Mouse (Mus musculus): ENCODE data around the gene Zc3h13.

Gene Zc3h13

GRCm38 (mm10) chr14:75284193-75284915, at the start of gene Zc3h13:
TSS of gene Zc3h13 (plus strand) at chr14:75284373.
- DNase-seq (ENCODE audit: low read depth, low spot score), result peak; percentile 98

GRCm38 (mm10) chr14:75235552-75235951, 48.6 kb upstream of the Zc3h13 start:
- no peak for DNase-seq (ENCODE audit: low read depth, low spot score)

- no peak for DNase-seq (ENCODE audit: low read depth, low spot score)
These were observed 48.1 kb upstream of the Zc3h13 start for GRCm38 (mm10) chr14:75235955-75236635.

GRCm38 (mm10) chr14:75236636-75237003, 47.6 kb upstream of the Zc3h13 start:
- no peak for DNase-seq (ENCODE audit: low read depth, low spot score)

GRCm38 (mm10) chr14:75237096-75237495, 47.1 kb upstream of the Zc3h13 start:
- DNase-seq (ENCODE audit: low read depth, low spot score), result no peak

GRCm38 (mm10) chr14:75238054-75238692, 46.0 kb upstream of the Zc3h13 start:
- no peak for DNase-seq (ENCODE audit: low read depth, low spot score)

- DNase-seq (ENCODE audit: low read depth, low spot score), result no peak
These were observed 42.1 kb upstream of the Zc3h13 start, which contains the start of gene Cpb2 for GRCm38 (mm10) chr14:75242087-75242486. TSS of gene Cpb2 (plus strand) at chr14:75242287.

- DNase-seq (ENCODE audit: low read depth, low spot score), result no peak
These were observed 37.9 kb upstream of the Zc3h13 start for GRCm38 (mm10) chr14:75246024-75247000.

- DNase-seq (ENCODE audit: low read depth, low spot score), result no peak
These were observed 33.7 kb upstream of the Zc3h13 start for GRCm38 (mm10) chr14:75250432-75250831.

GRCm38 (mm10) chr14:75256521-75256920, 27.7 kb upstream of the Zc3h13 start:
- no peak for DNase-seq (ENCODE audit: low read depth, low spot score)

GRCm38 (mm10) chr14:75269531-75269930, 14.6 kb upstream of the Zc3h13 start:
- DNase-seq (ENCODE audit: low read depth, low spot score), result no peak

- DNase-seq (ENCODE audit: low read depth, low spot score), result no peak
These were observed 4.5 kb upstream of the Zc3h13 start for GRCm38 (mm10) chr14:75279716-75280115.

- DNase-seq (ENCODE audit: low read depth, low spot score), result no peak
These were observed 3.8 kb upstream of the Zc3h13 start for GRCm38 (mm10) chr14:75280406-75280805.

GRCm38 (mm10) chr14:75283609-75284192, 472 bp upstream of the Zc3h13 start:
- DNase-seq (ENCODE audit: low read depth, low spot score), result no peak

GRCm38 (mm10) chr14:75301081-75301480, 16.9 kb downstream of the Zc3h13 start:
- DNase-seq (ENCODE audit: low read depth, low spot score), result peak; percentile 14

GRCm38 (mm10) chr14:75303807-75304206, 19.6 kb downstream of the Zc3h13 start:
- DNase-seq (ENCODE audit: low read depth, low spot score), result no peak

GRCm38 (mm10) chr14:75307855-75308254, 23.7 kb downstream of the Zc3h13 start:
- DNase-seq (ENCODE audit: low read depth, low spot score), result no peak

- DNase-seq (ENCODE audit: low read depth, low spot score), result no peak
These were observed 25.3 kb downstream of the Zc3h13 start for GRCm38 (mm10) chr14:75309336-75309992.

GRCm38 (mm10) chr14:75314484-75314883, 30.3 kb downstream of the Zc3h13 start:
- no peak for DNase-seq (ENCODE audit: low read depth, low spot score)

- peak; percentile 66 for DNase-seq (ENCODE audit: low read depth, low spot score)
These were observed 34.6 kb downstream of the Zc3h13 start for GRCm38 (mm10) chr14:75318736-75319135.
